Mouse (Mus musculus) kidney, adult 9 months (tissue): ENCODE results near the gene Zmiz1.

Experiments
- DNase-seq: peaks from one replicate; pipeline ENCODE4 v3.0.0; 2022

The Zmiz1 gene

GRCm38 (mm10) chr14:25599934-25600333 is 140.9 kb downstream of the Zmiz1 start:
- no peak for DNase-seq

- DNase-seq = no peak
Observed at GRCm38 (mm10) chr14:25600358-25600757, 141.4 kb downstream of the Zmiz1 start.

GRCm38 (mm10) chr14:25600951-25601350 is 142.0 kb downstream of the Zmiz1 start:
- DNase-seq = no peak

DNA sequence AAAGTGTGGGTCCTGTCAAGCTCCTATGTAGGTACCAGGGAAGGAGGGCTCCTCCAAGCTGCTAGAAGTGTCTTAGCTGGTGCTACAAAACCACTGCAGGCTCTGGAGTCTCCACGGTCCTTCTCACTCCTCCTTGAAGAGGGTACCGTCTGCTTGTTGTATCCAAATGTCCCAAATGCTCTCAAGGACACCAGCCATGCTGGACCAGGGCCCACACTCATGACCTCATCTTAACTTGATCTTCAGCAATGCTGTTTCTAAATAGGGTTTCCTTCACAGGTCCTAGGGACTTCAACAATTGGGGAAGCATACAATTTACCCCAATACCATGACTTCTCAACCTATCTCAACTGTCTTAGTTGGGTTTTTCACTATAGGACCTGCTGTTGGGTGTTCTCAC is 143.0 kb downstream of the Zmiz1 start:
- DNase-seq = no peak

GRCm38 (mm10) chr14:25604395-25605142 is 145.6 kb downstream of the Zmiz1 start:
- DNase-seq = no peak

DNA sequence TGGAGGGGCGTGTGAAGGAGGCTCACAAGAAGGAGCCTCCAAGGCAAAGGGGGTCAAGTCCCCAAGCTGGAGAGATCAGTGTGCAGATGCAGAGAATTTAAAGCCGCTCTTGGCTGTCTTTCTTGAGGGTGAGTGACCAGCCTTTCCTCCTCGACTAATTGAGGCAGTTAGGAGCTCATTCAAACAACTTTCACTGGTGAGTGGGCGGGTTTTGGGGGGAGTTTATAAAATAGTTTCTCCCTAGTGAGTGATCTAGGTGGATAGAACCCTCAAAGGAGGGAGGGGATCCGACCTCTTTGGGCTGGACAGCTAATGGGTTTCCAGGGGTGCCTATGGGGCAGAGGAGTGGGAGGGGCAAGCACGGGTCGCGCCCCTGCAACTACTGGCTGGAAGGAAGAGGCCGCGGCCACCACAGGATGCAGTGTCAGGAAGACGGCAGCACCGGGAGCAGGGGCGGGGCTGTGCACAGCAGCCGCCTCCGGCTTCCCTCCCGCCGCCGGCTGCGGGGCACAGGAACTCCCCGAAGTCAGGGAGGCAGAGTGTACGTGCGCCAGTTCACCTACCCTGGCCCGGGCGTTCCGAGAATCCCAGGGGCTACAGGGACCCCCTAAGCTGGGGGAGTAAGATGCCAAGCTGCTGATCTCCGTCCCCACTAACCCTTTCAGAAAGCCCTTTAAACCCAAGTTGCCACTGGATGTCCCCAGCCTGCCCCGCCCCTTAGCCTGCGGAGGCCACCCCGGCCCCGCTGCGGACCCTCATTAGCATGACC is 147.6 kb downstream of the Zmiz1 start:
- DNase-seq = peak; percentile 64

GRCm38 (mm10) chr14:25607141-25607967 is 148.4 kb downstream of the Zmiz1 start:
- no peak for DNase-seq

- no peak for DNase-seq
Observed at GRCm38 (mm10) chr14:25607968-25608491, 149.0 kb downstream of the Zmiz1 start.

GRCm38 (mm10) chr14:25608618-25609017 is 149.6 kb downstream of the Zmiz1 start:
- DNase-seq = no peak

DNA sequence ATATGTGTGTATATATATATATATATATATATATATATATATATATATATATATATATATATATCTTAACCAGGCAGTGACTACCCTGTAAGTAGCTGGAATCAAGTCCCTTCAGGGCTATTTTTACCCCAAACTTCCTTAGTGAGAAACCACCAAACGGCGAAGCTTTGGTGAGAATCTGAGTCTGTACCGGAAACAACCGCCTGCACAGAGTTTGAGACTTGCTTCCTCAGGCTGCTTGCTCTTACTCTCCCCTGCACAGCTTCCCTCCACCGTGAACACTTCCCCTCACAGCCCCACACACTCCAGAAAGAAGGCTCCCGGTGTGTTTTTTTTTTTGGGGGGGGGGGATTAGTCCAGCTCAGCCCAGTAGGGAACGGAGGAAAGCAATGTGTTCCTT is 150.4 kb downstream of the Zmiz1 start:
- no peak for DNase-seq

DNA sequence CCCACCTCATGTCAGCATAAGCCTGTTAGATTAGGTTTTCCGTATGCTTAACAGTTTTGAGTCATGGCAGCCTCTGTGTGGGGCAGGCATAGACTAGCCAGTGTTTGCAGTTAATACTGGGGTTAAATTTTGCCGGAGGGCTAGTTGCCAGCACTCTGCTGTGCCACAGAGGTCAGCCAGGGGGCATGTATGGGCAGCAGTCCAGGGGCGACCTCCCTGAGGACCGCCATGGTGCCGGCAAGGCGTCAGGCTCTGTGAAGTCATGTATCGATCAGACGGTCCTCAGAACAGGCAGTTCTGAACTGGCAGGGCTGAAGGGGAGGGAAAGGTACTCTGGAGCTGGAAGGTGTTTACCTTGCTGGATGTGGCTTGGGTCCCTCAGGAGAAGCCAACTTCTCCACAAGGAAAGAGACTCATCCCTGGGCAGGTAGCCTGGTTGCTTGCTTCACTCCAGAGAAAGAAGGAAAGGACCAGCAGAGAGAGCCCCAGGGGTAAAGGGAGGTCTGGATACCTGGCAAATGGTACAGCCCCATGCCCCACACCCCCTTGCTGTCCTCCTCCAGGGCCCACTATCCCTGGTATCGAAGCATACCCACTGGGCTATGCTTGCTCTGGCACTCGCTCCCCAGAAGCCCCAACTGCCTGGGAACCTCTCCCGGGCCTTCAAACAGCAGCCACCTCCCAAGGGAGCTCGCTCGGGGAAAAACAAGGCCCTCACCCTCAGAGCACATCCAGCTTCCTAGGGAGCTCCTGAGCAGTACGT is 151.6 kb downstream of the Zmiz1 start:
- peak; percentile 74 for DNase-seq

DNA sequence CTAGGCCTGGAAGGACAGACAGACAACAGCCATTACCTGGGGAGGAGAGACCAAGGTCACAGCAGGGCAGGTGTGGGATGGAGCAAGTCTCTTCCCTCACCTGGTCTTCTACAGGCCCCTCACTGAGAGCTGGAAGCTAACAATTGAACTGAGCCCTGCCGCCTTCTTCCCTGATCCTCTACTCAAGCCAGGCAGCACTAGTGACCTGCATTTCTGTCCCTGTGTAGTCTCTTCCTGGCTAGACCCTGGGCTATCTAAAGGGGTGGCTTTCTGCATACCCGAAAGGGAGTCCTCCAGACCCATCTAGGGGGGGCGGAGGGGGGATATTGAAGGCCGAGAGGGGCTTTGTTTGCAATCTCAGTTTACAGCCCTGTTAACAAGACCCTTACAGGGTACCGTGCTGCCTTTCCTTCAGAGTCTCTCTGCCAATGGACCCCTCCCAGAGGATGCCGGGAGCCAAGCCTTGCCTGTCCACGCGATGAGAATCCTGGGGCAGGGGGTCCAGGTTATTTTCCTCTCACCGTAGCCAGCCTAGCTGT is 152.2 kb downstream of the Zmiz1 start:
- no peak for DNase-seq

DNA sequence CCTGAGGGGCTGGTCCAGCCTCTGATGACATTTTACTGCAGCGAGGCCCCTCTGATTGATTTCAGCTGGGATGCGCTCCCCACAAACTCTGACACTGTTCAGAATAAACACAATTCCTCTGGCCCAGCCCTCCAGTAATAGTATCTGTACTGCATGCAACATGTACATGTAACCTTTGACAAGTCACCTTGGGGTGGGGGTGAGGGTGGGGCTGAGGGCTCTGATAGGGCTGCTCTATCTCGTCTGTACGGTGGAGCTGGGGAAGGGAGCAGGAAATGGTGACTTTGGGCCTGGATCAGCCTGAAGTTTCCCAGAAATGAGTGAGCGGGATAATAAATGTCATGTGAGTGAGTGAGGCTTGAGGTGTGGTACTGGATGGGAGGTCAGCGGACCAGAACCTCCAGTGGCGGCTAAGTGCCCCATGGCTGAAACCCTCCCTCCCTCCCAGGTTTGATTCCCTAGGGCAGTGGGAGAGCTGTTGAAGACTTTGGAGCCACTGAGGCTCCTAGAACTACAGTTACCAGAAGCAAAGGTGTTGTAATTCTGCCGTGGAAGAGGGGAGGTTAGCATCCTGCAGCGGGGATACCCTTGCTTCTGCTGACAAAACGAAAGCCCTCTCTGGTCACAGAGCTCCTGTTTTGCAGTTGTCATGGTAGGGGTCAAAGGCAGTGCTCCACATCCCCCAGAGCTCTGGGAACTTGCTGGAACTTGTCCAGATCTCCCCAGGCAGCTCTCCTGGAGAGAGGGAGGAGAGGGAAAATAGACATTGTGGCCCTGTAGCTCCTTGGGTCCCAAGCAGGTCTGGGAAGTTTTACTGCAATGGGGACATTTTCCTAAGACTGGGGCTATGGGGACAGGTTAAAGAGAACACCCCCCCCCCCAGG is 153.1 kb downstream of the Zmiz1 start:
- no peak for DNase-seq

DNA sequence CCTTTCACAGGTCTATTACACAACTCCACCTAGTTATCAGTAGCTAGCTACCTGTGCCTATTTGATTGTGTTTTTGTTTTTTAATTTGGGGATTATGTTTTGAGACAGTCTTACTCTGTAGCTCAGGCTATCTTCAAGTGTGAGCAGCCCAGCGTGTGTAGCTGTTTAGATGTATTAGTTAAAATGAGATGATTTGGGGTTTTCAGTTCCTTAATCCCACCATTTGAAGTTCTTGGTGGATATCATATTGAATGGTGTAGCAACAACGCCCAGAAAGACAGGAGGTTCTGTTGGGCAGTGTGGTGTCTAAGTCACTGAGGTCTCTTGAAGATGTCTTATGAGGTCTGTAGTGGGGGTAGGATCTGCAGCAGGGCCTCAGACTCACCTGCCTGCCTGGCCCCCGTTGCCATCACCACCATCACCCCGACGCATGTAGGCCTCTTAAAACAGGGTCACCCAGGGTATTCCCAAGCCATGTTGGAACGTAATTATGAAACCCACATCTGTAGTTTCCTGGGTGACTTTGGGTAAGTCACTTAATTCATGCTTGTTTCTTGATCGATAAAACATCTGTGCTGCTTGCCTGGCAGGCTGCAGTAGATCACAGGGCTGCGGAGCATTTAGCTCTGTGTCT is 155.1 kb downstream of the Zmiz1 start:
- no peak for DNase-seq

GRCm38 (mm10) chr14:25614684-25615083 is 155.7 kb downstream of the Zmiz1 start:
- peak; percentile 40 for DNase-seq

DNA sequence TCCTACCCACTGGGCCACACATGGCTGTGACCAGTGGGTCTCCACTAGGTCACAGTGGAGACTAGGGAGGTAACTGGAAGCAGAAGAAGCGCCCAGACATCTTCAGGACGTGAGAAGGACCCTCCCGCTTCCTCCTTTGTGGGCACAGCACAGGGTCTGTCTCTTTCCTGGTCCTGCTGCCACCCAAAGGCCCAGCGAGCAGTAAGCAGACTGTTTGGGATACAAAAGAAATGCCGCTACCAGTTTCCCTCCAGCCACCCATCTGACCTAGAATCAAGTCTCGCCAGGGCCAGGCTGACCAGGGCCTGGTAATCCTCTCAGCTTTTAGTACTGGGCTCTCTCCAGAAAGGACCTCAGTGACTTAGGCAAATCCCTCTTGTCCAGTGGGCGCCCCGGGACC is 156.6 kb downstream of the Zmiz1 start:
- no peak for DNase-seq

DNA sequence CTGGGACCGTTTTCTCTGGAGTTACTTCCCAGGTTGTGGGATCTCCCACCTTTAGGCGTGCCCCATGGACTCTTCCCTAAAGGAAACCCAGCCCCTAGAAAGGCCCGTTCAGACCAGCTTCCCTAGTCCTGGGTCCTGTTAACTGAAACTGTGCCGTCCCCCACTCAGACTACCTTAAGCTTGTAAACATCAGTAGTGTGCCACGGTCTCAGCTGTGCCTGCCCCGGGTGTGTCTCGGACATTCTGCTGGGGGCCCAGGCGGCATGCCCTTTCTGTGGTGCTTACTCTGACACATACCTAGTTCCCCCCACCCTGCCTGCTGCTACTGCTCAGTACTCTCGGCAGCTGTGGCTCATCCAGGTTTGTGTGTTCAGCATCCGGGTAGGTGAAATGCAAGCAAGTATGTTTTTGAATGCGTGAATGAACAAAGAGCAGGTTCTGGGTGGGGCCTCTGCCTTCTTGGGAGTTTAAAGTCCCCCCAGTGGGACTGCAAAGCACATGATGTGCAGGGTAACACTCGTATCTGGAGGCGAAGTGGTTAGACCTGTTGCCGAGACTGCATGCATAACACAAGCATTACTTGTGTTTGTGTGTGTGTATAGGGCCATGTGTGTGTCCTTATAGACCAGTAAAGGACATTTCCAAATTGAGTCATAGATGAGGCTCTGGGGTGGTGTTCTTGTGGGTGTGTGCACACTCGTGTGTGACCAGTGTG is 157.2 kb downstream of the Zmiz1 start:
- DNase-seq = no peak

DNA sequence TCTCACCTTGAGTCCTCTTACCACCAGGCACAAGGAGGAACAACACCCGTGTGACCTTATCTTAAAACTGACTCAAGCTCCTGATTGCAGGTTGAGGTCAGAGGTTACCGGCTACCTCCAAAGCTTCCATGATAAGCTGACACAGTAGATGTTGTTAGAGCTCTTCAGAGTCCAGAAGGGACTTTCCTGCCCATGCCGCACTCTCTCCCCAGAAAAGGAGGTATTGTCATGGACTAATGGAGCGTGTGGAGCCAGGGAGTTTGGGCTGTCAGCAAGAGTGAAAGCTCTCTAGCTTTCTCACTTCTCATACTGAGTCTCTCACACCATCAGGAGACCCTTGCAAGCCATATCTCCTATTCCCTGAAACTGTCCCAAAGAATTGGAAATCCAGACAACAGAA is 158.3 kb downstream of the Zmiz1 start:
- no peak for DNase-seq

GRCm38 (mm10) chr14:25619066-25619762 is 160.2 kb downstream of the Zmiz1 start:
- DNase-seq = no peak
